8 mouse cellular contexts compared by ENCODE assay signal in genomic region chr5:98328848-98329624, GRCm38 (mm10). TPM values are rescaled to one million over a fixed set of nuclear protein-coding genes. Genes with fewer than 3 reads are reported as not detected.
DNase-seq lines count a peak whose midpoint lies in the region; ATAC-seq and TF ChIP-seq lines count a peak whose summit lies in the region.

Gene Cfap299, plus strand, starts transcription at chr5:98329304.

- peak; percentile 96 for ATAC-seq in forebrain, embryonic 12.5 days (ENCODE audit: low FRiP score)
- peak; percentile 93 for ATAC-seq in heart, postnatal 0 days (ENCODE audit: insufficient read depth, low read depth)
- ATAC-seq in liver, embryonic 14.5 days (ENCODE audit: insufficient read depth) = peak; percentile 82
- peak; percentile 94 for ATAC-seq in neural tube, embryonic 12.5 days (ENCODE audit: low FRiP score, low read depth)
- peak; percentile 96 for ATAC-seq in stomach, postnatal 0 days (ENCODE audit: low FRiP score, low TSS enrichment)

- peak within 1 kb of the TSS; percentile 42; the same call in 1 of the 2 replicates for H3K9ac ChIP-seq in forebrain, embryonic 12.5 days
- no peak within 1 kb of the TSS for H3K9ac ChIP-seq in heart, postnatal 0 days (replicated peaks; ENCODE audit: low read depth, low read length)
- H3K9ac ChIP-seq in liver, embryonic 14.5 days (replicated peaks) = no peak within 1 kb of the TSS
- H3K9ac ChIP-seq in neural tube, embryonic 12.5 days = 0 out of 2 replicates have a peak within 1 kb of the TSS, but pooled peaks have one; percentile 3
- 0 out of 2 replicates have a peak within 1 kb of the TSS, but pooled peaks have one; percentile 18 for H3K9ac ChIP-seq in stomach, postnatal 0 days (ENCODE audit: low read length)

- no peaks in the 10 kb centered on the region for H3K9me3 ChIP-seq in forebrain, embryonic 12.5 days
- no peaks in the 10 kb centered on the region for H3K9me3 ChIP-seq in heart, postnatal 0 days (replicated peaks; ENCODE audit: control insufficient read depth, low read length)
- no peaks in the 10 kb centered on the region for H3K9me3 ChIP-seq in liver, embryonic 14.5 days (ENCODE audit: control insufficient read depth, low read length)
- no peaks in the 10 kb centered on the region for H3K9me3 ChIP-seq in neural tube, embryonic 12.5 days
- no peaks in the 10 kb centered on the region for H3K9me3 ChIP-seq in stomach, postnatal 0 days (ENCODE audit: control insufficient read depth, low read length)

- peak within 1 kb of the TSS; percentile 78 for H3K4me2 ChIP-seq in forebrain, embryonic 12.5 days
- H3K4me2 ChIP-seq in heart, postnatal 0 days (ENCODE audit: low read depth, low read length) = peak within 1 kb of the TSS; percentile 72
- peak within 1 kb of the TSS; percentile 56 for H3K4me2 ChIP-seq in liver, embryonic 14.5 days (ENCODE audit: low read depth)
- peak within 1 kb of the TSS; percentile 71 for H3K4me2 ChIP-seq in neural tube, embryonic 12.5 days (replicated peaks)
- H3K4me2 ChIP-seq in stomach, postnatal 0 days (replicated peaks; ENCODE audit: low read depth) = peak within 1 kb of the TSS; percentile 76

- no peaks in the 10 kb centered on the region for H3K27me3 ChIP-seq in C2C12 (ENCODE audit: control insufficient read depth, insufficient read depth, insufficient read length)
- peaks cover 4% of the 10 kb centered on the region for H3K27me3 ChIP-seq in forebrain, embryonic 12.5 days
- 0 out of 2 replicates have a peak, but pooled peaks cover 11% of the 10 kb centered on the region for H3K27me3 ChIP-seq in heart, postnatal 0 days (ENCODE audit: control insufficient read depth, insufficient read depth, low read length)
- no peaks in the 10 kb centered on the region for H3K27me3 ChIP-seq in liver, embryonic 14.5 days (ENCODE audit: control insufficient read depth, insufficient read depth, low read length)
- H3K27me3 ChIP-seq in neural tube, embryonic 12.5 days (replicated peaks) = peaks cover 5% of the 10 kb centered on the region; the same call in 1 of the 2 replicates
- H3K27me3 ChIP-seq in stomach, postnatal 0 days (ENCODE audit: control insufficient read depth, insufficient read depth, low read length) = no peaks in the 10 kb centered on the region

- peak; percentile 98 for TF ChIP-seq CTCF in C2C12 (IDR thresholded peaks at IDR 0.05; ENCODE audit: control insufficient read depth, insufficient read depth, insufficient read length)
- peak; percentile 89 for TF ChIP-seq CTCF in heart, postnatal 0 days (IDR thresholded peaks at IDR 0.05; ENCODE audit: low read depth)
- peak; percentile 94 for TF ChIP-seq CTCF in liver, embryonic 14.5 days (IDR thresholded peaks at IDR 0.05; ENCODE audit: low read depth)
- TF ChIP-seq CTCF in stomach, postnatal 0 days (IDR thresholded peaks at IDR 0.05; ENCODE audit: low read depth) = peak; percentile 99

- H3K4me3 ChIP-seq in C2C12 (ENCODE audit: insufficient read depth, poor library complexity, severe bottlenecking) = peak within 1 kb of the TSS; percentile 40
- H3K4me3 ChIP-seq in forebrain, embryonic 12.5 days (replicated peaks) = peak within 1 kb of the TSS; percentile 59
- peak within 1 kb of the TSS; percentile 56 for H3K4me3 ChIP-seq in heart, postnatal 0 days (ENCODE audit: low read depth, low read length)
- H3K4me3 ChIP-seq in liver, embryonic 14.5 days (ENCODE audit: insufficient read depth in 1 of 2, low read depth in 2 of 2, low read length in 2 of 2) = peak within 1 kb of the TSS; percentile 39 to 73
- peak within 1 kb of the TSS; percentile 41 for H3K4me3 ChIP-seq in neural tube, embryonic 12.5 days
- H3K4me3 ChIP-seq in stomach, postnatal 0 days (ENCODE audit: low read depth, low read length) = peak within 1 kb of the TSS; percentile 55

- no peaks in the 10 kb centered on the region for H3K79me3 ChIP-seq in C2C12 (ENCODE audit: low read depth)

- H3K36me3 ChIP-seq in C2C12 (ENCODE audit: control insufficient read depth, insufficient read depth) = no peaks in the 10 kb centered on the region
- no peaks in the 10 kb centered on the region for H3K36me3 ChIP-seq in forebrain, embryonic 12.5 days (replicated peaks)
- no peaks in the 10 kb centered on the region for H3K36me3 ChIP-seq in heart, postnatal 0 days (replicated peaks; ENCODE audit: control insufficient read depth, insufficient read depth, low read length)
- H3K36me3 ChIP-seq in liver, embryonic 14.5 days (replicated peaks; ENCODE audit: control insufficient read depth, insufficient read depth, low read depth) = no peaks in the 10 kb centered on the region
- H3K36me3 ChIP-seq in neural tube, embryonic 12.5 days = no peaks in the 10 kb centered on the region
- no peaks in the 10 kb centered on the region for H3K36me3 ChIP-seq in stomach, postnatal 0 days (ENCODE audit: control insufficient read depth, insufficient read depth, low read length)

- peaks cover 8% of the 10 kb centered on the region; the same call in 1 of the 2 replicates for H3K4me1 ChIP-seq in forebrain, embryonic 12.5 days
- H3K4me1 ChIP-seq in heart, postnatal 0 days (ENCODE audit: control insufficient read depth, insufficient read depth) = no peaks in the 10 kb centered on the region
- no peaks in the 10 kb centered on the region for H3K4me1 ChIP-seq in liver, embryonic 14.5 days (replicated peaks; ENCODE audit: control insufficient read depth in 2 of 2, insufficient read depth in 2 of 2, low read length in 1 of 2)
- H3K4me1 ChIP-seq in neural tube, embryonic 12.5 days = no peaks in the 10 kb centered on the region
- no peaks in the 10 kb centered on the region for H3K4me1 ChIP-seq in stomach, postnatal 0 days (replicated peaks; ENCODE audit: control insufficient read depth, insufficient read depth)

- no peak within 1 kb of the TSS for H3K27ac ChIP-seq in forebrain, embryonic 12.5 days
- H3K27ac ChIP-seq in heart, postnatal 0 days (ENCODE audit: low read depth) = no peak within 1 kb of the TSS
- H3K27ac ChIP-seq in liver, embryonic 14.5 days = no peak within 1 kb of the TSS
- H3K27ac ChIP-seq in neural tube, embryonic 12.5 days = no peak within 1 kb of the TSS
- H3K27ac ChIP-seq in stomach, postnatal 0 days (replicated peaks) = no peak within 1 kb of the TSS

- no peak for TF ChIP-seq EP300 in heart, postnatal 0 days (IDR thresholded peaks at IDR 0.05; ENCODE audit: low read depth)
- no peak for TF ChIP-seq EP300 in liver, embryonic 14.5 days (IDR thresholded peaks at IDR 0.05; ENCODE audit: low read depth)
- no peak for TF ChIP-seq EP300 in stomach, postnatal 0 days (optimal IDR thresholded peaks at IDR 0.05)

- no peaks in the 10 kb centered on the region for H3K79me2 ChIP-seq in C2C12 (ENCODE audit: control insufficient read depth, insufficient read depth)

- WGBS in forebrain, embryonic 12.5 days = 1% methylated on average over 46 of the region's 46 CpGs
- 1% methylated on average over 46 of the region's 46 CpGs for WGBS in heart, postnatal 0 days
- 2% methylated on average over 46 of the region's 46 CpGs for WGBS in liver, embryonic 14.5 days (ENCODE audit: insufficient replicate concordance)
- WGBS in neural tube, embryonic 12.5 days = 2% methylated on average over 46 of the region's 46 CpGs
- under 1% methylated on average over 46 of the region's 46 CpGs for WGBS in stomach, postnatal 0 days

- peak within 1 kb of the TSS; percentile 49 for H3ac ChIP-seq in C2C12 (ENCODE audit: control insufficient read depth, insufficient read length, low read depth)

- peak; percentile 42 for DNase-seq in c-Kit-positive CD71-negative TER-119-negative erythroid progenitor cells, embryonic 14.5 days (ENCODE audit: low read depth)
- DNase-seq in heart, postnatal 0 days (ENCODE audit: low spot score) = peak; percentile 47
- peak; percentile 79 to 91 for DNase-seq in kidney, postnatal 36 days
- peak in 2 of 3 experiments; percentile 14 to 16 for DNase-seq in liver, embryonic 14.5 days (ENCODE audit: low read depth in 3 of 3, low spot score in 3 of 3)
- DNase-seq in stomach, postnatal 0 days (ENCODE audit: low spot score) = peak; percentile 86

TF ChIP-seq in C2C12, 6 proteins besides CTCF, POLR2A, EP300 and RAD21:
- TF ChIP-seq USF1 (IDR thresholded peaks at IDR 0.05; ENCODE audit: low read depth) (peak; percentile 29), MYOG (IDR thresholded peaks at IDR 0.05; ENCODE audit: control insufficient read depth, extremely low read depth, insufficient read length) (no peak)

RNA-seq across cellular contexts. Expression of gene Cfap299, which starts in this region (rescaled TPM):
- polyA plus RNA-seq in C2C12 (2012; fragmentation: generic; extraction: Trizol) = 0.09 TPM
- 0.46 TPM in 1 of 2 replicates, not detected in the other for polyA plus RNA-seq in forebrain, embryonic 12.5 days (2016; fragmentation: Nextera tagmentation; extraction: Ambion mirVana)
- total RNA-seq in heart, postnatal 0 days (2014; rRNA removed; ENCODE audit: low replicate concordance) = 0.50 TPM in 1 of 2 replicates, not detected in the other
- polyA plus RNA-seq in heart, postnatal 0 days (2015; fragmentation: Nextera tagmentation; extraction: Ambion mirVana) = 0.20 and 0.38 TPM in 2 replicates
- polyA plus RNA-seq in liver, embryonic 14.5 days (2012; rRNA removed) = not detected in 2 replicates
- not detected in 2 replicates for polyA plus RNA-seq in liver, embryonic 14.5 days (2014; fragmentation: Nextera tagmentation; extraction: Ambion mirVana)
- polyA plus RNA-seq in neural tube, embryonic 12.5 days (2016; fragmentation: Nextera tagmentation; extraction: Ambion mirVana) = 0.53 and 0.59 TPM in 2 replicates
- polyA plus RNA-seq in stomach, postnatal 0 days (2015; fragmentation: Nextera tagmentation; extraction: Ambion mirVana) = 0.18 and 0.30 TPM in 2 replicates

Comparison
In these comparisons a context has a peak if more than half of its experiments do, and no peak if none do; other contexts are left out.
1. Peak in ATAC-seq, H3K4me3 ChIP-seq, H3K9ac ChIP-seq and H3K4me2 ChIP-seq in forebrain, embryonic 12.5 days; RNA of the gene not detected or under 1 TPM.
2. Peak in DNase-seq, ATAC-seq, H3K4me3 ChIP-seq and H3K4me2 ChIP-seq in heart, postnatal 0 days; RNA of the gene not detected or under 1 TPM.
3. Peak in DNase-seq, ATAC-seq, H3K4me3 ChIP-seq and H3K4me2 ChIP-seq in liver, embryonic 14.5 days; RNA of the gene not detected or under 1 TPM.
4. Peak in ATAC-seq, H3K4me3 ChIP-seq, H3K9ac ChIP-seq and H3K4me2 ChIP-seq in neural tube, embryonic 12.5 days; RNA of the gene not detected or under 1 TPM.
5. Peak in DNase-seq, ATAC-seq, H3K4me3 ChIP-seq, H3K9ac ChIP-seq and H3K4me2 ChIP-seq in stomach, postnatal 0 days; RNA of the gene not detected or under 1 TPM.
6. DNase-seq: peak in every context shown above with its lines; median percentile 86 in stomach, postnatal 0 days; 85 in kidney, postnatal 36 days; 47 in heart, postnatal 0 days; 42 in c-Kit-positive CD71-negative TER-119-negative erythroid progenitor cells, embryonic 14.5 days; 15 in liver, embryonic 14.5 days.